Mouse (Mus musculus): ENCODE data around the gene Apela.

The Apela gene

DNA sequence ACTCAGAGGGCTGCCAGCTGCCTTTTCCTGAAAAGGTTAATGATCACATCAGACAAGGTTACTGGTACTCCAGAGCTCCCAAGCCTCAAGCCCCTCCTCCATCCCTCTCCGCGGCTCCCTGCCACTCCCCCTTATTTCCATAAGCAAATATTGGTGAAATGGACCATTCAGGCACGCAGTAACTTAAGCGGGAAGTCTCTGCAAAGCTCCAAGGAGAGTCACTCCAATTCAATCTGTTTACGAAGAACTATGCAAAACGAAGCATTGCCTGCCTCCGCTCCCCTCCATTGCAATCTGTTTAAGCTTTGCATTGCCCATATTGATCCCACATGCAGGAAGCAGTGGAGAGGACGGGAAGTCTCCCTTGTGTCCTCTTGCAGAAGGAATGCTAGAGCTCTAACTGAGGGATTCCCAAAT, at the start of gene Apela:
TSS of gene Apela (minus strand) at position 220 of the 417 bp plus-strand sequence.
- peak; percentile 70 for DNase-seq

GRCm38 (mm10) chr8:65085680-65086079, 48.5 kb upstream of the Apela start:
- DNase-seq: no peak

GRCm38 (mm10) chr8:65080731-65081130, 43.6 kb upstream of the Apela start:
- no peak for DNase-seq

DNA sequence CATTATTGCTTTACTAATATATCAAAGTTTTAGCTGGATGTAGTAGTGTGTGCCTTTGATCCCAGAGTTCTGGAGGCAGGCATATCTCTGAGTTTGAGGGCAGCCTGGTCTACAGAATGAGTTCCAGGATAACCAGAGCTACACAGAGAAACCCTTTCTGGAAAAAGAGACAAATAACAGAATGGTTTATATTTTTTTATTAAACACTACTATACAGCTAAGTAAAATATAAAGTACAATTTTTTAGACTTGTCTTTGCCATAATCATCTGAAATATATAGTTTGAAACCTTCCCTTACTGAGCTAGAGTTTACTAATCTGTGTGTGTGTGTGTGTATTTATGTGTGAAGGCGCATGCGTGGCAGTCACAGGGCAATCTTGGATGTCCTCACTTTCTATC, 37.6 kb upstream of the Apela start, which contains the start of gene Gm10663:
TSS of gene Gm10663 (plus strand) at position 301 of the 400 bp plus-strand sequence.
- no peak for DNase-seq

DNA sequence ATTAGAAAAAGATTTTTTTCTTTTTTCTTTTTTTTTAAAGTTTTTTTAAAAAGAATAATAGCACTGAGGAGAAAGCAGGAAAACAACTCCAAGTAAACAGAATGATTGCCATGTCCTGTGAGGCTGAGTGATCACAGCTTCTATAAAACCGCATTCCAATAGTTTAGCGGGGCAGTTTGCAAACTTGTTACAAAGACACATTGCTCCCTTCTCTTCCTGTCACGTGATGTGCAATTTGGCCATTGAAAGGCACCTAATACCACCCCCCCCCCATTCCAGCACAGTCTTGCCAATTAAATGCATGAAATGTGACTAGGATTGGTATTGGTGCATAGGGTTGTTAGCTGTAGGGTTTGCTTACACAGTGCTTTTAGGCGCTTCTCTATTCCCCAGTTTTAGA, 33.9 kb upstream of the Apela start:
- no peak for DNase-seq

- DNase-seq: no peak
Observed at GRCm38 (mm10) chr8:65068473-65068819, 31.3 kb upstream of the Apela start.

DNA sequence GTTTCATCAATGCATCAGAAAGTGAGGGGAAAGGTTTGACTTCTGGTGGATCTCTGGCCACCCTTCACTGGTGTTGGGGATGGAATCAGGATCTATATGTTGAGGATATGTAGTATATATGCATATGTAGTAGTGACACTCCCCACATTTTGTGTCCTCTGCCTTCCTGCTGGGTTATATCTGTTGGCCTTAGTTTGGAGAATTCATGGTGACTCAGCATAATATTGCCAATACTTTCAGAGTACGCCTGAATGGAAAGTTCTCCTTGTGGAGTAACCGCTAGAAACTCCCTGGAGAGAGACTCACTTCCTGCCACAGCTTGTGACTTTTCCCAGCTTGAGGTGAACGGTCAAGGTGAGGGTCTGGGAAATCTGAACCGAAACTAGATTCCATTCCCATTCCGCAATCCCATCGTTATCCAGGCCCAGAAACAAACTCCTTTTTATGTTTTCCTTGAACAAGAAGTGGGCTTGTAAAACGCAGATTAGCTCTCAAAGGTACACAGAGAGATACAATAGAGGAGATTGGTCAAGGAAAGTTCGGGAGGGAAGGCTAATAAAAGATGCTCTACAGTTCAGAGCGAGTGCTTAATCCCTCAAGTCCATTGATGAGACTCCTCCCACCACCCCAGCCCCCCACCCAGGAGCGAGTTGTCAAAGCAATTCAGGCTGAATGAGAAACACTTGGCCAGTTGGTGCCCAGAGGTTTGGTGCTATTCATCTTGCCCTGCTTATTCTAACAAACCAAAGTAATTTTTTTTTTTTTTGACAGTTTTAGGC, 30.7 kb upstream of the Apela start:
- no peak for DNase-seq

GRCm38 (mm10) chr8:65067031-65067430, 29.9 kb upstream of the Apela start:
- no peak for DNase-seq

- no peak for DNase-seq
Observed at GRCm38 (mm10) chr8:65065622-65066021, 28.5 kb upstream of the Apela start.

GRCm38 (mm10) chr8:65064071-65064470, 26.9 kb upstream of the Apela start:
- no peak for DNase-seq

- no peak for DNase-seq
Observed at GRCm38 (mm10) chr8:65062195-65062594, 25.1 kb upstream of the Apela start.

DNA sequence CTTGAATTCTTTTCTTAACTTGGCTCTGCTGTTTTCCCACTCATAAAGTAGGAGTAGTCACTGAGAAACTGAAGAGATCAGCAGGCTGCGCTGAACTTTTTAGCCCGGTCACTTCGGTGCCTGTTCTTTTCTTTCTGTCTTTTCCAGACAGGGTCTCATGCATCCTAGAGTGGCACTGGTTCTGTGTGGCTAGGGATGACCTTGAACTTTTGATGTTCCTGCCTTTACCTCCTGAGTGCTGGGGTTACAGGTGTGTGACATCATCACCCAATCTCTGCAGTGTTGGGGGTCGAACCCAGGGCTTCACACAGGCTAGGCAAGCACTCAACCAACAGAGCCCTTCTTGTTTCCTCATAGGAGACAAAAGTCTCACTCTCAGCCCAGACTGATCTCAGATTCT, 19.6 kb upstream of the Apela start:
- no peak for DNase-seq

DNA sequence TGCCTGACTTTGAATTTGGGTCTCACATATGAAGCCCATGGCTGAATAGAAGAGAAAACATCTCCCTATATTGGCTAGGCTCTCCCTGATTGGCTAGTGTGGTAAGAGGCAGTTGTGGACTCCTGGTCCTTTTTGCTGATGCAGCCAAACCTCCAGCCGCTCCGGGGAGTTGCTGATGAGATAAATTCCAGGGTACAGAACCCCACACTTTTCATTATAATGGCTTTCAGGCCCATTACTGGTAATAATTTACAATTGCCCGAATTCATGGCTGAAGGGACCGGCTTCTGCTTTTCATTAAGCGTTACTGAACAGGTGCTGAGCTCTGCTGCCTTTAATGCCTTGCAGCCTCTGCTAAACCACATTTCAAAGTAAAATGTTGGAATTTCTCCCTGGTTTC, 16.8 kb upstream of the Apela start:
- DNase-seq: no peak

GRCm38 (mm10) chr8:65053554-65053953, 16.4 kb upstream of the Apela start:
- DNase-seq: no peak

DNA sequence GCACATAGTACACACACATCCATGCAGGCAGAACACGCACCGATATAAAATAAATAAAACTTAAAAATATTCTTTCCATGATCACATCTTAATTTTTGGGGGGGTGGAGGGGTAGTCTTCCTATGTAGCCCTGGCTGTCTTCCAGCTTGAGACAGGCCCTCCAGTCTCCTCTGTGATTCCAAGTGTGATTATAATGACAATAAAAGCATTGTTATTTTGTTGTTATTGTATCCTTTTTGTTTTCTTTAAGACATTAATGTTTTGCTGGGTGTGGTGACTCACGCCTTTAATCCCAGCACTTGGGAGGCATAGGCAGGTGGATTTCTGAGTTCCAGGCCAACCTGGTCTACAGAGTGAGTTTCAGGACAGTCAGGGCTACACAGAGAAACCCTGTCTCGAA, 10.7 kb upstream of the Apela start:
- DNase-seq: no peak

- DNase-seq: no peak
Observed at GRCm38 (mm10) chr8:65047193-65047592, 10.1 kb upstream of the Apela start.

- no peak for DNase-seq
Observed at GRCm38 (mm10) chr8:65046565-65046964, 9.4 kb upstream of the Apela start.

DNA sequence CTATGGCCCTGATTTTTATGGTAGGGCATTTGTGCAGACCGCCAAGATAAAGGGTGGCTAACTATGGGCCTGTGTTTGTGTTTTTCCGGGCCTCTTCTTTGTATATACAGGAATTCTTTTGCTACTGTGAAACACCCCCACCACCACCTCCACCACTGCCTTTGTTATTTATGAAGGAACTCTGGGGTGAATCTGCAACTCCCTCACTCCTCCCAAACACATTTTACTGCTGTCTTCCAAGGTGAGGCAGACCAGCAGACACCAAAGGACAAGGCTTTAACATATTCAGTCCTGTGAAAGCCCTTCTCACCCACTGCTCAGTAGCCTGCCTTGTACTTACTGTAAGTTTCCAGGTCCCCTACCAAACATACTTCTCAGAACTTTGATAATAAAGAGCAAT, 3.0 kb downstream of the Apela start:
- DNase-seq: no peak

- DNase-seq: no peak
Observed at GRCm38 (mm10) chr8:65033056-65033455, 4.1 kb downstream of the Apela start.

DNA sequence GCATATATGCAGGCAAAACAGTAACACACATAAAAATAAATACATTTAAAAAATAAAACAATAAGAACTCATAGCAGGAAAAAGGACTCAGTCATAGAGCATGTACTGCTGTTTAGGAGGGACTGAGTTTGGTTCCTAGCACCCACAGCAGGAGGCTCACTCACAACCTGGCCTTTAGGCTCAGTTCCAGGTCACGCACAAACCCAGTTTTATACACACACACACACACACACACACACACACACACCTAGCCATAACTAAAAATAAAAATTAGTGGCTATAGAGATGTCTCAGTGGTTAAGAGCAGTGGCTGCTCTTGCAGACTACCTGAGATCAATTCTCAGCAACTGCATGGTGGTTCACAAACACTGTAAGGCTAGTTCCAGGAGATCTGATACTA, 5.0 kb downstream of the Apela start:
- no peak for DNase-seq

- no peak for DNase-seq
Observed at GRCm38 (mm10) chr8:65030735-65031485, 6.2 kb downstream of the Apela start.

DNA sequence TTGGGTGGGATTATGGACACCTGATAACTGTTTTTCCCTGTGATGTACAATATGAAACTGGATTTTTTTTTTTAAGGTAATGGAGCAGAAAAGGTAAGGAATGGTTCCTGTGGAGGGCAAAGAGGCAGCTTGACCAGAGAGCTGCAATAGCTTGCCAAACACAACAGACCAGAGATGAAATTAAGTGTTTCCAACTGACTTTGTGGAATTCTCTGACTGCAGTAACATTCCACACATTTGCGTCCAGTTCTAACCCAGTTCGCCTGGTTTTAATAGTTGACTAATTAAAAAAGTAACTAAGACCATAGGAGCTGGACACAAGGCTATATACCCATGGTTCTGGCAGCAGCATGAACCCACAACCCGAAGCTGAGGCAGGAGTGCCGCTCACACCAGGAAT, 7.4 kb downstream of the Apela start:
- DNase-seq: peak; percentile 22

GRCm38 (mm10) chr8:65028959-65029686, 8.0 kb downstream of the Apela start:
- no peak for DNase-seq

- peak; percentile 79 for DNase-seq
Observed at GRCm38 (mm10) chr8:65022485-65022884, 14.7 kb downstream of the Apela start.

Measured in kidney, adult 9 months (tissue).